In the genomic region with DNA sequence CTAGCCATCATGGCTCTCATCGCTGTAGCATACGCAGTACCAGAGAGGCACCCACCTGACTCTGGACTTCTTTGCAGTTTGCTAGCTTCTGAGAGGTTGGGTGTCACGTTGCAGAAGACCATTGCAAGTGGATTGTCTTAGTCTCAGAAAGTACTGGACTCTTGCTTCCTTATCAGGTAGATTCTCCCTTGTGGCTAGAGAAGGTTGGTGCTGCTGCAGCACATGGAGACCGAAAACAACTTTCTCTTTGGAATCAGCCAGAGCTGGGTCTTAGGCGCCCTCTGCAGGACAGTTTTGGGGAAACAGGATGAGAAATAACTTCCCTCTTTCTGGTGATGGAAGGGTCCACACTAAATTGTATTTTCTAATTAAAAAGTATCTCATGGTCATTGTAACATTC, we compare ENCODE assay signal across 9 mouse cellular contexts.
DNase-seq lines count a peak whose midpoint lies in the region; ATAC-seq and TF ChIP-seq lines count a peak whose summit lies in the region.
"Had no signal": no experiment of that assay in that cellular context is flagged by ENCODE, and none has a peak within 500 bp of the region (broad histone marks: within the 10 kb centered on the region; RNA-seq: fewer than 3 reads in every experiment).

No protein-coding gene starts in this region.

- TF ChIP-seq EP300 in stomach, postnatal 0 days (optimal IDR thresholded peaks at IDR 0.05), result no peak

- TF ChIP-seq POLR2A in liver, adult 2 months (IDR thresholded peaks at IDR 0.05; ENCODE audit: extremely low read depth, insufficient read depth, low read length), result no peak

- no peak overlapping the region for H3K4me3 ChIP-seq in liver, adult 2 months (ENCODE audit: insufficient read depth, low read depth, low read length)
- no peak overlapping the region for H3K4me3 ChIP-seq in stomach, postnatal 0 days (ENCODE audit: low read depth, low read length)
- H3K4me3 ChIP-seq: embryonic facial prominence, embryonic 13.5 days had no signal

- no peaks in the 10 kb centered on the region for H3K36me3 ChIP-seq in liver, adult 2 months (ENCODE audit: control insufficient read depth, insufficient read depth, low read length)
- no peaks in the 10 kb centered on the region for H3K36me3 ChIP-seq in stomach, postnatal 0 days (ENCODE audit: control insufficient read depth, insufficient read depth, low read length)
- H3K36me3 ChIP-seq: embryonic facial prominence, embryonic 13.5 days had no signal

- no peak overlapping the region for H3K9ac ChIP-seq in liver, adult 2 months (ENCODE audit: low read depth, low read length)
- H3K9ac ChIP-seq in stomach, postnatal 0 days (ENCODE audit: low read length), result no peak overlapping the region
- H3K9ac ChIP-seq: embryonic facial prominence, embryonic 13.5 days had no signal

- TF ChIP-seq CTCF in liver, adult 2 months (IDR thresholded peaks at IDR 0.05; ENCODE audit: low read depth, low read length), result peak; percentile 69
- peak; percentile 93 for TF ChIP-seq CTCF in stomach, postnatal 0 days (IDR thresholded peaks at IDR 0.05; ENCODE audit: low read depth)

- H3K4me1 ChIP-seq in liver, adult 2 months (ENCODE audit: control insufficient read depth, insufficient read depth, low read length), result no peaks in the 10 kb centered on the region
- no peaks in the 10 kb centered on the region for H3K4me1 ChIP-seq in stomach, postnatal 0 days (replicated peaks; ENCODE audit: control insufficient read depth, insufficient read depth)
- H3K4me1 ChIP-seq: embryonic facial prominence, embryonic 13.5 days had no signal

- 39% methylated on average over 5 of the region's 5 CpGs for WGBS in liver, adult 2 months
- 44% methylated on average over 5 of the region's 5 CpGs for WGBS in stomach, postnatal 0 days

- no peaks in the 10 kb centered on the region for H3K79me2 ChIP-seq in liver, adult 2 months (ENCODE audit: control insufficient read depth, insufficient read depth, low read length)

- ATAC-seq in common myeloid progenitor, adult 5-6 weeks (replicated peaks; ENCODE audit: low read depth, poor library complexity, severe bottlenecking), result peak; percentile 99
- peak; percentile 65 for ATAC-seq in stomach, postnatal 0 days (ENCODE audit: low FRiP score, low TSS enrichment)

- H3K9me3 ChIP-seq in stomach, postnatal 0 days (ENCODE audit: control insufficient read depth, low read length), result no peaks in the 10 kb centered on the region
- H3K9me3 ChIP-seq: embryonic facial prominence, embryonic 13.5 days had no signal

- no peak overlapping the region for H3K4me2 ChIP-seq in stomach, postnatal 0 days (replicated peaks; ENCODE audit: low read depth)
- H3K4me2 ChIP-seq: embryonic facial prominence, embryonic 13.5 days had no signal

- no peaks in the 10 kb centered on the region for H3K27me3 ChIP-seq in liver, adult 2 months (ENCODE audit: control insufficient read depth, insufficient read depth, low read length)
- no peaks in the 10 kb centered on the region for H3K27me3 ChIP-seq in stomach, postnatal 0 days (ENCODE audit: control insufficient read depth, insufficient read depth, low read length)
- H3K27me3 ChIP-seq: embryonic facial prominence, embryonic 13.5 days had no signal

- no peak overlapping the region for H3K27ac ChIP-seq in liver, adult 2 months (replicated peaks; ENCODE audit: insufficient read depth, low read depth, low read length)
- H3K27ac ChIP-seq in stomach, postnatal 0 days (replicated peaks), result no peak overlapping the region
- H3K27ac ChIP-seq: embryonic facial prominence, embryonic 13.5 days had no signal

- DNase-seq in 3T3-L1 (ENCODE audit: low read depth, low spot score) (peak; percentile 77), ZHBTc4 (ENCODE audit: low read depth, low spot score) (peak; percentile 59)
- DNase-seq in gastrocnemius, postnatal 4 days (ENCODE audit: low spot score in 2 of 2), result peak; percentile 36 to 64
- DNase-seq in kidney, adult 18-20 months, result peak; percentile 76
- DNase-seq in liver, adult 2 months (ENCODE audit: extremely low read depth, low read depth, low spot score), result peak; percentile 26
- DNase-seq in naive thymus-derived CD4-positive, alpha-beta T cell, adult 2 months (ENCODE audit: low read depth), result peak; percentile 76
- peak; percentile 84 for DNase-seq in stomach, postnatal 0 days (ENCODE audit: low spot score)

Comparison
In these comparisons a context has a peak if more than half of its experiments do, and no peak if none do; other contexts are left out.
1. DNase-seq: peak in every context shown above with its lines; median percentile 84 in stomach, postnatal 0 days; 77 in 3T3-L1; 76 in kidney, adult 18-20 months; 76 in naive thymus-derived CD4-positive, alpha-beta T cell, adult 2 months; 59 in ZHBTc4; 50 in gastrocnemius, postnatal 4 days; 26 in liver, adult 2 months.